Mouse (Mus musculus): Measurements from ENCODE around the gene Csrnp1. TPM values are rescaled to one million over a fixed set of nuclear protein-coding genes. Genes with fewer than 3 reads are reported as not detected.

The Csrnp1 gene
- polyA plus RNA-seq (2017; shearing (Covaris generic)), result 64.2 TPM

DNA sequence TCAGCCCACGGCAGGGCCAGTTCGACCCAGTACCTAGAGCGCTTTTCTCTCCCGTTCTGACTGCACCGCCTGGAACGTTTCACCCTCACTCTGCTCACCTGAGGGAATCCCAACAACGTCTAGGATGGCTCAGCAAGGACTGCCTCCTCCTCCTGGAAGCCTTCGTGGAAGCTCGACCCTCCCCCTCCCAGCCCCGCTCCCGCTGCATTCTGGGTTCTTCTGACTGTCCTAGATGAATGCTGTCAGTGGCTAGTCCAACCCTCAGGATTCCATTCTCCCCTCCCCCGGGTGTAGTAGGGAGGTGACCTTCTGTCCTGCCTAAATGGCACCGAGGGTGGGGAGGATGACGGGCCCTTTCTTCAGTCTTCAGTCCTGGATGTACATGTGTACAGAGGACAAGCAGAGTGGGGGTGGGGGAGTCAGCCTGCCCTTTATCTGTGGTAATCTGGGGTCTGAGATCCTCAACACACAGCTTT lies at the start of gene Csrnp1:
Csrnp1 (minus strand) TSS at position 123 of the 476 bp plus-strand sequence.

GRCm38 (mm10) chr9:120023086-120023811 lies 38.8 kb upstream of the Csrnp1 start, which contains the start of gene Xirp1:
Xirp1 (minus strand) TSS chr9:120023598.

DNA sequence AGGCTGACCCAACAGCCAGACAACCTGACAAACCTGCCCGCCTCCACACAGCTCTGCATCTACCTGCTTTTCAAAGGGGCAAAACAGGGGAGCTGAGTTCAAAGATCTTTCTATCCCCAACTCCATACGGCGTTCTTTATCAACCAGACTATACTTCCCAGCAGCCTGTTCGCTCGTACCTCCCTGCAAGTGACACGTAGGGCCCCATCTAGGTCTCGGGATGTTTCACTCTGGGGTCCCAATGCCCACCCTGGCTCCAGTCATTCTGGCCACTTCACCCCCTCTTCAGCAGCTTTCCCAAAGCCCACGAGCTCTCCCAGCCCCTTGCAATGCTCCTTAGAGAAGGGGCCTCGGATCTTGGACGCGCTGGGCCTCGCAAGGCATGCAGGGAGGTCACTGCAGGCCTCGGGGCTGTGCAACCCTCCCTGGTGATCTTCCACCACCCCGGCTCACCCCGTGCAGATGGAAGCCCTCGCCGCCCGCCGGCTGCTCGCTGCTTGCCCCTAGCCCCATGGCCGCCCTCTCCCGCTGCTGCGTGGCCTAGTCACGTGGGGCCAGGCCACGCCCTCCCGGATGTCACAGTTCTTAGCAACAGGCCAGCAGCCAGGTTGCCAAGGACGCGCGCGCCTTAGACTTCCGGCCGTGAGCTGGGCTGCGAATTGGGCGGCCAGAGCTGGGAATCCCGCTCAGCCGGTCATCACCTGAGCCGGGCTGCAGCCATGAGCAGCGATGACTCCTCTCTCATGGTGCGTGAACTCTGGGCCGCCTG lies 47.3 kb downstream of the Csrnp1 start, which contains the start of the genes Gorasp1 and Ttc21a:
Gorasp1 (minus strand) TSS at position 561 of the 769 bp plus-strand sequence.
Ttc21a (plus strand) TSS at position 602 of the 769 bp plus-strand sequence.

Other genes with a start within 250 kb of the Csrnp1 start
- gene Scn11a, start 159.2 kb downstream of the Csrnp1 start, polyA plus RNA-seq (2017; shearing (Covaris generic)), result 0.59 TPM
- gene Wdr48, start 89.8 kb downstream of the Csrnp1 start, polyA plus RNA-seq (2017; shearing (Covaris generic)), result 66.7 TPM
- 11.9 TPM for gene Gorasp1, start 47.1 kb downstream of the Csrnp1 start, polyA plus RNA-seq (2017; shearing (Covaris generic))
- not detected for gene Ttc21a, start 47.1 kb downstream of the Csrnp1 start, polyA plus RNA-seq (2017; shearing (Covaris generic))
- not detected for gene Xirp1, start 38.9 kb upstream of the Csrnp1 start, polyA plus RNA-seq (2017; shearing (Covaris generic))
- 0.23 TPM for gene Cx3cr1, start 85.2 kb upstream of the Csrnp1 start, polyA plus RNA-seq (2017; shearing (Covaris generic))
- gene Ccr8, start 107.5 kb upstream of the Csrnp1 start, polyA plus RNA-seq (2017; shearing (Covaris generic)), result 93.2 TPM
- 51.5 TPM for gene Slc25a38, start 125.7 kb upstream of the Csrnp1 start, polyA plus RNA-seq (2017; shearing (Covaris generic))
- gene Rpsa, start 143.0 kb upstream of the Csrnp1 start, polyA plus RNA-seq (2017; shearing (Covaris generic)), result 2,080 TPM
- gene Mobp, start 165.0 kb upstream of the Csrnp1 start, polyA plus RNA-seq (2017; shearing (Covaris generic)), result not detected